Mouse (Mus musculus) forebrain, postnatal 0 days (tissue): Measurements from ENCODE around the gene Piezo1. TPM values are rescaled to one million over a fixed set of nuclear protein-coding genes. Genes with fewer than 3 reads are reported as not detected.

ENCODE experiments used
- ATAC-seq: fragments of 200-750 bp; cut with Nextera tagmentation; 2 replicates; pipeline ENCODE4 v1.8.0; 2017; ENCODE audit warnings: mild to moderate bottlenecking, moderate library complexity
- DNase-seq: peaks from one replicate; pipeline ENCODE4 v3.0.0-alpha.2; 2015
- H3K27ac ChIP-seq: fragments of 300-500 bp; sonication (generic); 2 replicates; pipeline ENCODE4 v1.5.1; 2014; ENCODE audit warnings: low read depth, mild to moderate bottlenecking, antibody characterized with exemption, low read length, moderate library complexity, mixed read lengths
- H3K27me3 ChIP-seq: fragments of 300-500 bp; sonication (generic); 2 replicates; pipeline ENCODE4 v1.6.1; 2014; ENCODE audit warnings: mild to moderate bottlenecking, low read length, mixed read lengths; ENCODE audit not compliant: insufficient read depth
- H3K36me3 ChIP-seq: fragments of 300-500 bp; sonication (generic); 2 replicates; pipeline ENCODE4 v1.6.1; 2014; ENCODE audit warnings: mild to moderate bottlenecking, moderate library complexity; ENCODE audit not compliant: insufficient read depth
- H3K4me1 ChIP-seq: fragments of 300-500 bp; sonication (generic); 2 replicates; pipeline ENCODE4 v1.6.1; 2014; ENCODE audit warnings: antibody characterized with exemption; ENCODE audit not compliant: insufficient read depth
- H3K4me2 ChIP-seq: fragments of 300-500 bp; sonication (generic); 2 replicates; pipeline ENCODE4 v1.6.1; 2014; ENCODE audit warnings: low read depth, mild to moderate bottlenecking, moderate library complexity
- H3K4me3 ChIP-seq: fragments of 300-500 bp; sonication (generic); 2 replicates; pipeline ENCODE4 v1.5.1; 2014; ENCODE audit warnings: low read depth, low read length, mixed read lengths
- H3K9ac ChIP-seq: fragments of 300-500 bp; sonication (generic); 2 replicates; pipeline ENCODE4 v1.6.1; 2014; ENCODE audit warnings: mild to moderate bottlenecking
- H3K9me3 ChIP-seq: fragments of 300-500 bp; sonication (generic); 2 replicates; pipeline ENCODE4 v1.6.1; 2016; ENCODE audit warnings: low read length
- CTCF ChIP-seq: sonication (generic); IDR thresholded peaks from 2 replicates; pipeline ENCODE4 v1.5.1; 2016; ENCODE audit warnings: antibody characterized with exemption, control low read depth, low read depth
- WGBS: fragments of 180-500 bp; shearing (Covaris S2); extraction: QIAGEN DNeasy Blood & Tissue Kit; methylation state at CpG from one replicate; pipeline ENCODE4 v1.1.7; 2014; 5-methylcytosine and 5-hydroxymethylcytosine counted together
- polyA plus RNA-seq: library from polyadenylated mRNA; unstranded; fragments of >200 nt; fragmentation: Nextera tagmentation; extraction: Ambion mirVana; gene quantifications from 2 replicates; pipeline ENCODE4 v1.2.1, GENCODE M21; 2015
- total RNA-seq: library from RNA; depleted of rRNA; stranded (reverse); fragments of >200 nt; gene quantifications from 2 replicates; pipeline ENCODE4 v1.2.3, GENCODE M21; 2014

The Piezo1 gene
- total and polyA plus RNA-seq, 2 experiments from 2014 or later = 1.4 to 15.1 TPM

DNA sequence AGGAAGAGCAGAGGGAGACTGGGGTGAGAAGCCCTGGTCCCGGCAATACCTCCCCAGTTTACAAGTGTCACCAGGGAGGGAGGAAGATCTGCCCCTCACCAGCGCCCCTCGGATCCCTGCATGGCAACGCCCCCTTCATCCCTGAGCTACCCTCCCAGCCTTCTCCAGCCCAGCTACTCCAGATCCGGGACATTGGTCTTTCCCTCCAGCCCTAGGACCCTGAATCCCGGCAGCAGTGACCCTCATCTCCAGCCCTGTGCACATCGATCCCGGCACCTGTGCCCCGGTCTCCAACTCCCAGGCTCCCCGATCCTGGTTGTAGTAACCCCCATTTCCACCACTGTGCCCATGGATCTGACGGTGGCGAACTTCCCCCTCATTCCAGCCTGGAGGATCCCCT lies 108.3 kb downstream of the Piezo1 start:
- 3% methylated on average over 12 of the region's 12 CpGs for WGBS
- ATAC-seq = peak; percentile 1; the same call in 1 of the 2 replicates

GRCm38 (mm10) chr8:122442356-122442755 lies 108.8 kb downstream of the Piezo1 start:
- Histone ChIP-seq H3K9me3 (no peaks in the 10 kb centered on the region), H3K27ac (no peak overlapping the region), H3K36me3 (peaks cover 19% of the 10 kb centered on the region), H3K4me2 (peak overlapping the region; percentile 89), H3K4me1 (peaks cover 12% of the 10 kb centered on the region), H3K4me3 (peak overlapping the region; percentile 84), H3K27me3 (no peaks in the 10 kb centered on the region), H3K9ac (peak overlapping the region; percentile 52)
- TF ChIP-seq CTCF = no peak
- DNase-seq (no peak), ATAC-seq (no peak)
- 13% methylated on average over 7 of the region's 7 CpGs for WGBS

More for the DNA sequence above, 108.3 kb downstream of the Piezo1 start:
- Histone ChIP-seq H3K9ac (peak overlapping the region; percentile 52), H3K9me3 (no peaks in the 10 kb centered on the region), H3K4me2 (peak overlapping the region; percentile 89), H3K27me3 (no peaks in the 10 kb centered on the region), H3K27ac (peak overlapping the region; percentile 57), H3K4me1 (peaks cover 12% of the 10 kb centered on the region), H3K36me3 (peaks cover 15% of the 10 kb centered on the region), H3K4me3 (peak overlapping the region; percentile 84)
- no peak for TF ChIP-seq CTCF
- no peak for DNase-seq

DNA sequence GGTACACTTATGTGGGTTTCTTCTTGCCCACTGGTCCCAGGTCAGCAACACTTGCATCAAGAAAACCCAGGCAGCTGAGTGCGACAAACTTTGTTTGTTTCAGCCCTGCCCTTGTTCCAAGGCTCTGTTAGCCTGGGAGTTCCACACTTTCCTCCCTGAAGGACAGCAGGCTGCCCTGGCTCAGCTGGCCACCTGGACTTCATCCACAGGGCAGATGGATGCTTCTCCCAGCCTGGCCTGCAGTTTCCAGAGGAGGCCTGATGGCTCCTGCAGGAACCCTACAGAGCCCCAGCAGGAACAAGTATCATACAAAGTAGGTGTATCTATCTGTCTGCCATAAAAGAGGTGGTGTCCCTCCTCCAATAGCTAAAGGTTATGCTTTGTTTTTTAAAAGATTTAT lies 109.8 kb downstream of the Piezo1 start:
- no peak for ATAC-seq
- Histone ChIP-seq H3K27ac (no peak overlapping the region), H3K4me1 (peaks cover 12% of the 10 kb centered on the region), H3K4me2 (no peak overlapping the region), H3K9me3 (no peaks in the 10 kb centered on the region), H3K4me3 (no peak overlapping the region), H3K36me3 (peaks cover 28% of the 10 kb centered on the region), H3K27me3 (no peaks in the 10 kb centered on the region), H3K9ac (no peak overlapping the region)
- DNase-seq = no peak
- 86% methylated on average over 1 of the region's 1 CpGs for WGBS
- no peak for TF ChIP-seq CTCF

GRCm38 (mm10) chr8:122439336-122439735 lies 111.8 kb downstream of the Piezo1 start:
- Histone ChIP-seq H3K27me3 (no peaks in the 10 kb centered on the region), H3K27ac (no peak overlapping the region), H3K4me3 (no peak overlapping the region), H3K4me2 (no peak overlapping the region), H3K9me3 (no peaks in the 10 kb centered on the region), H3K36me3 (peaks cover 39% of the 10 kb centered on the region), H3K9ac (no peak overlapping the region), H3K4me1 (peaks cover 4% of the 10 kb centered on the region; the same call in 1 of the 2 replicates)
- WGBS = 87% methylated on average over 16 of the region's 16 CpGs
- ATAC-seq (no peak), DNase-seq (no peak)
- no peak for TF ChIP-seq CTCF

GRCm38 (mm10) chr8:122437708-122438331 lies 113.3 kb downstream of the Piezo1 start:
- H3K4me2 ChIP-seq = no peak overlapping the region
- no peak overlapping the region for H3K9ac ChIP-seq
- peaks cover 46% of the 10 kb centered on the region for H3K36me3 ChIP-seq
- no peaks in the 10 kb centered on the region for H3K9me3 ChIP-seq
- TF ChIP-seq CTCF = no peak
- H3K27ac ChIP-seq = no peak overlapping the region
- ATAC-seq (no peak), DNase-seq (no peak)
- H3K4me3 ChIP-seq = no peak overlapping the region
- WGBS = 96% methylated on average over 13 of the region's 13 CpGs
- H3K4me1 ChIP-seq = peaks cover 4% of the 10 kb centered on the region; the same call in 1 of the 2 replicates
- no peaks in the 10 kb centered on the region for H3K27me3 ChIP-seq

DNA sequence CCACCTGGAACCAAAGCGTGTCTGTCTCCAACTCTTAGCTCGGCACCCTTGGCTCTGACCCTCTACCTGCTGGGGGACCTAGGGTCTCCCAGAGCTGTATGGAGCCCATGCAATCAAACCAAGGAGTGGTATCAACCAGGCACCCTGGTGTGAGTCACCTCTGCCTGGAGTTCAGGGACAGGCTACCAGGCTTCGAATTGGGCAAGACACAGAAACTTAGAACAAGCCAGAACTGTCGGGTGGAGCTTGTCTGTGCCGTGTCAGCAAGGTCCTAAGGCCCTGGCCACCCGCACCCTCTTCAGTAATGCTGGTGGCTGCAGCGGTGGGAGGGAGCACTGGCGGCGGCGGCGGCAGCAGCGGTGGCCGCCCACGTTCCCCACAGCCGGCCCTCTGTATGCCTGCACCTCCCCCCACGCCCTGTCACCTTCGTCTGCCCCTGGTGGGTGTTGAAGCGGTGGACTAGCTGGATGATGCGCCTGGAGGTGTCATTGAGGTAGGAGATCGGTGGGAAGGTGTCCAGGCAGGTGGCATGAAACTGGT lies 114.5 kb downstream of the Piezo1 start:
- Histone ChIP-seq H3K9me3 (no peaks in the 10 kb centered on the region), H3K4me1 (0 out of 2 replicates have a peak, but pooled peaks cover 4% of the 10 kb centered on the region), H3K4me2 (no peak overlapping the region), H3K4me3 (no peak overlapping the region), H3K27ac (no peak overlapping the region), H3K9ac (no peak overlapping the region), H3K27me3 (no peaks in the 10 kb centered on the region), H3K36me3 (peaks cover 46% of the 10 kb centered on the region)
- DNase-seq (no peak), ATAC-seq (no peak)
- 95% methylated on average over 20 of the region's 20 CpGs for WGBS
- TF ChIP-seq CTCF = no peak

- peaks cover 46% of the 10 kb centered on the region for H3K36me3 ChIP-seq
- ATAC-seq (no peak), DNase-seq (no peak)
- WGBS = 96% methylated on average over 9 of the region's 9 CpGs
- no peaks in the 10 kb centered on the region for H3K27me3 ChIP-seq
- no peak overlapping the region for H3K9ac ChIP-seq
- H3K4me1 ChIP-seq = 0 out of 2 replicates have a peak, but pooled peaks cover 4% of the 10 kb centered on the region
- H3K4me3 ChIP-seq = no peak overlapping the region
- no peak overlapping the region for H3K4me2 ChIP-seq
- H3K9me3 ChIP-seq = no peaks in the 10 kb centered on the region
- TF ChIP-seq CTCF = no peak
- no peak overlapping the region for H3K27ac ChIP-seq
Observed at GRCm38 (mm10) chr8:122436146-122436545, 115.0 kb downstream of the Piezo1 start.
